Mouse (Mus musculus) WW6 (cell line): Measurements from ENCODE around the gene Zc3h12d.

ENCODE experiments used
- DNase-seq: peaks from one replicate; pipeline ENCODE4 v3.0.0-alpha.2; 2013; ENCODE audit warnings: low read depth, low spot score

Zc3h12d gene

GRCm38 (mm10) chr10:7832171-7832676 is at the start of gene Zc3h12d:
Gene Zc3h12d (plus strand): TSS chr10:7832470.
- no peak for DNase-seq

GRCm38 (mm10) chr10:7787319-7787718 is 45.0 kb upstream of the Zc3h12d start:
- DNase-seq: no peak

- DNase-seq: no peak
These were observed 40.0 kb upstream of the Zc3h12d start for GRCm38 (mm10) chr10:7792254-7792750.

GRCm38 (mm10) chr10:7792751-7793385 is 39.4 kb upstream of the Zc3h12d start, which contains the start of the genes Ginm1 and Ppil4:
Gene Ginm1 (minus strand): TSS chr10:7792824.
Gene Ppil4 (plus strand): TSS chr10:7792891.
- peak; percentile 75 for DNase-seq

- DNase-seq: no peak
These were observed 31.0 kb upstream of the Zc3h12d start for GRCm38 (mm10) chr10:7801258-7801657.

GRCm38 (mm10) chr10:7802519-7803140 is 29.6 kb upstream of the Zc3h12d start:
- no peak for DNase-seq

GRCm38 (mm10) chr10:7809937-7810336 is 22.3 kb upstream of the Zc3h12d start:
- no peak for DNase-seq

GRCm38 (mm10) chr10:7816476-7816875 is 15.8 kb upstream of the Zc3h12d start:
- no peak for DNase-seq

GRCm38 (mm10) chr10:7818676-7819075 is 13.6 kb upstream of the Zc3h12d start:
- no peak for DNase-seq

GRCm38 (mm10) chr10:7819156-7819555 is 13.1 kb upstream of the Zc3h12d start:
- DNase-seq: no peak

- no peak for DNase-seq
These were observed 12.7 kb upstream of the Zc3h12d start for GRCm38 (mm10) chr10:7819603-7820002.

- no peak for DNase-seq
These were observed 12.1 kb upstream of the Zc3h12d start for GRCm38 (mm10) chr10:7820171-7820570.

- DNase-seq: no peak
These were observed 10.3 kb upstream of the Zc3h12d start for GRCm38 (mm10) chr10:7821981-7822380.

- no peak for DNase-seq
These were observed 7.5 kb upstream of the Zc3h12d start for GRCm38 (mm10) chr10:7824663-7825280.

- DNase-seq: no peak
These were observed 7.0 kb upstream of the Zc3h12d start for GRCm38 (mm10) chr10:7825281-7825665.

- no peak for DNase-seq
These were observed 6.2 kb upstream of the Zc3h12d start for GRCm38 (mm10) chr10:7826106-7826505.

GRCm38 (mm10) chr10:7833377-7834165 is 1.3 kb downstream of the Zc3h12d start:
- DNase-seq: no peak

GRCm38 (mm10) chr10:7834671-7835225 is 2.5 kb downstream of the Zc3h12d start:
- no peak for DNase-seq

GRCm38 (mm10) chr10:7836902-7837301 is 4.6 kb downstream of the Zc3h12d start:
- no peak for DNase-seq

- DNase-seq: no peak
These were observed 5.2 kb downstream of the Zc3h12d start for GRCm38 (mm10) chr10:7837446-7837845.

GRCm38 (mm10) chr10:7838036-7838435 is 5.8 kb downstream of the Zc3h12d start:
- no peak for DNase-seq
